Mouse (Mus musculus) kidney, adult 2 months (tissue): ENCODE data around the gene Zan.

Experiments
- CTCF ChIP-seq: fragments of 200-500 bp; conservative IDR thresholded peaks from 2 replicates; pipeline ENCODE4 v1.5.1; 2011; ENCODE audit warnings: low read depth, mild to moderate bottlenecking, control low read depth, low read length, moderate library complexity, mixed read lengths; ENCODE audit not compliant: insufficient read depth, insufficient read length
- POLR2A ChIP-seq: fragments of 200-500 bp; IDR thresholded peaks from one replicate; pipeline ENCODE4 v1.6.1; 2011; ENCODE audit warnings: low read depth, low read length, control low read depth

- no peak for TF ChIP-seq CTCF
- no peak for TF ChIP-seq POLR2A
Observed at GRCm38 (mm10) chr5:137410066-137410465, 66.8 kb downstream of the Zan start.
